Mouse (Mus musculus) thymus, postnatal 10 days (tissue): ENCODE measurements around the gene Rab3d.

Source experiments
- DNase-seq, 2 experiments: peaks; one replicate each; pipeline ENCODE4 v3.0.0; 2021; ENCODE audit warnings: low spot score in 2 of 2

The Rab3d gene

DNA sequence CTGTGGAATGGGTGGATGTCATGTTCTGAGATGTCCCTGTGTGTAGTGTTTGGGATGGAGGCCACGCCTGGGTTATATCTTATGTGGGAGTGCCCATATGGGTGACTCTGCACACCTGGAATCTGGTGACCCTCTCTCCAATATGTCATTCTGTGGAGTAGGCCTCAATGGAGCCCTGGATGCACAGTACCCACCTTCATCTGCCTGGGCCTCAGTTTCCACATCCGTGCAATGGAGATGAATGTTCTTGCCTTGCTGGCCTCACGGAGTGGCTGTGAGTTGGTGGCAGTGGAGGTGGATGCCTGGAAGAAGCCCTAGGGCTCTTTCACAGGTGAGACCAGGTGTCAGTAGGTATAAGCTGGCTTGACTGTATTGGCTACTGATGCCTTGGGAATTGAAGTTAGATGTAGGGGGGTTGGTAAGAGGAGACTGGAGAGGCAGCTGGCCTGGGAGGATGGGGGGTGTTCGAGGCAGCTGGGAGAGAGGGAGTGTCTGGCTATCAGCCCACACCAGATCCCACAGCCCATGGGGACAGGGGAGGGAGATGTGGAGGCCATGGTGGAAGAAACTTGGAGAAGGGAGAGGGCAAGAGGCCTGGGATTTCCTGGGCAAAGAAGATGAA is 20.4 kb upstream of the Rab3d start:
- DNase-seq: no peak

DNA sequence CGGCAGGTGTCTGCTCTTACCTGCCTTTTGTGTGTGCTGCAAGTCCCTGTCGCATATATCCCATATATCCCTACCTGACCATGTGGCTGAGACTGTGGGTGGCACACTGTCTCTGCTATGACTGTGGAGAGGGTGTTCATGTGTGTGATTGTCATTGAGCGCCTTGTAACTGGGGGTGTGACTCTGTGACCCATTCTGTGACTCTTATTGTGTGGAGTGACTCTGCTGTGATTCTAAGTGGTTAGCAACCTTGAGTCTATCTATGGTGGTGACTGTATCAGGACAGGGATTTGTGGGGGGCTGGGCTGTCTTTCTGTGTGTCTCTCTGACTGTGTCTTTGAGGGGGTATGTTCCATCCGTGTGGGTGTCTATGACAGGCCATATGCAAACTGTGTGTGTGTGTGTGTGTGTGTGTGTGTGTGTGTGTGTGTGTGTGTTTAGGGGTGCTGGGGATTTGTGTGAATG is 19.8 kb upstream of the Rab3d start:
- no peak for DNase-seq

DNA sequence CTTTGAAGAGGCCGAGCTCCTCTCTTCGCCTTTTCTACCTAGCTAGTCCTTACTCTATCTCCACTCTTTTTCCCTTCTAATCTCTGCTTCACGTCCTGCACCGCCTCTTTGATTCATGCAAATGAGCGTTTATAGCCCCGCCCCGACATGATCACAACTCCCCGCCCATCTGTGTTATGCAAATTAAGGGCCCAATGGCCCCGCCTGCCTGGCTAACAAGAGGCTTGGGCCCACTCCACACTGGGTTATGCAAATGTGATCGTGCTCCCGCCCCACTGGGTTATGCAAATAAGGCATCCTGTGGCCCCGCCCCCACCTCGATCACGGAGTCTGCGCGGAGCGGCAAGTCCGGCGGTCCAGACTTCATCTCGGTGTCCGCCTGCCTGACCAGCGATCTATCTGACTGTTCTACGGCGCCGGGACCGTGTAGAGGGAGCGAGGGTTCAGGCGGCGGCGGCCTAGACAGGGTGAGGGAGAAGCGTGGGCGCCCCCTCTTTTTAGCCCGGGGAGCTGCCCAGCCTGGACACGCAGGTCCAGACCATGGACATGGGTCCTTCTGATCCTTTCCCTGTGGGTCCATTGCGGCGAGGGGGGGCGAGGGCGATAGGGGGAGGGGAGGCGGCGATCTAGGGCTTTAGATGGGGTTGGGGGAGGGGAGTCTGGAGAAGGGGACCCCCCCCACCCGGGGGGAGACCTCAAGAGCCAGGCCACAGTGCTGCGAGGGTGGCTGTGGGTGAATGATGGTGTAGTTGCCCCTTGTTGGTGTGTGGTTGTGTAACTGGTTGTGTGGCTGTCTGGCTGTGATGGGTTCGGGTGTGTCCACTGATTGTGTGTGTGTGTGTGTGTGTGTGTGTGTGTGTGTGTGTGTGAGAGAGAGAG is 18.9 kb upstream of the Rab3d start, which contains the start of gene Plppr2:
Plppr2 (plus strand) TSS at position 342 of the 879 bp plus-strand sequence.
- peak; percentile 73 to 76 for DNase-seq

DNA sequence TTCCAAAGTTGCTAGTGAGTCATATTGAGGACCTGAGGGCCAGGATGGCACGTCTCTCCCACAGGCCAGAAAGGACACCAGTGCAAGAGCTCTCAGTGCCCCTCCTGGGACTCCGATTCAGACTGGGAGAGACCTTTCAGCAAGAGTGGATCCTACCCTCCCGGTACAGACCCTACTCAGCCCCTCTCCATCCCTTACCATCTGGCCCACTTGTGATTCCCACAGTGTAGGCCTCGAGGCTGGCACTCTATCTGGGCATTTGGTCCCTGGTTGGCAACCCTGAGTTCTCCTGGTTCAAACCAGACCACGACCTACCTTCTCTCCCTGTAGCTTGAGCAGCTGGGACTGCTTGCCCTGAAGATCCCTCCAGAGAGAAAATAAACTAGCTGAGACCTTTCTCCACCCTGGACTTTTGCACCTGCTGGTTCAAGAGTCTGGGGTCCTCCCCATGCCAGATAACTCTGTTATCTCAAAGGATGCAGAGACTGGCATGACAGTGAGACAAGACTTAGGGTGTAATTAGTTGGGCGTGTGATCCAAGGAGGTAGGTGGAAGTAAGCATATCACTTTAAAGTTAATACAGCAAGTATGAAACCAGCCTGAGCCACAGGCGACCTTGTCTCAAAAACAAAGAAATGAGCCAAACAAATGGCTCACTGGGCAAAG is 17.6 kb upstream of the Rab3d start:
- no peak for DNase-seq

DNA sequence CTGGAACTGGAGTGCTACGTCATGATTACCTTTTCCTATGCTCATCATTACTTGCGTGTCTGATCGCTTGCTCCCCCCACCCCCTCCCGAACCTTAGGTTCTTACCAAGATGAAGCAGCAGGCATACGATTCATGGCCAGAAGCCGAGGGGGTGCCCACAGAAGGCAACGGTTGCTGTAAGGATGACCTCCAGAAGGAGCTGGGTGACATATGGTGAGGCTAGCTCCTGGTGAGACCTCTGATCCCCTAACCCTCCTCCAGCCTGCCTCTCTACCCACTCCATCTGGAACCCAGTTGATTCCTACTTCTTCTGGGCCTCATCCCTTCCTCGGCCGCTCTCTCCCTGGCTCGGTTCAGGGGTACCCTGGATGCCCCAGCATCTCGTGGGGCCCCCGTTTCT is 16.0 kb upstream of the Rab3d start:
- no peak for DNase-seq

DNA sequence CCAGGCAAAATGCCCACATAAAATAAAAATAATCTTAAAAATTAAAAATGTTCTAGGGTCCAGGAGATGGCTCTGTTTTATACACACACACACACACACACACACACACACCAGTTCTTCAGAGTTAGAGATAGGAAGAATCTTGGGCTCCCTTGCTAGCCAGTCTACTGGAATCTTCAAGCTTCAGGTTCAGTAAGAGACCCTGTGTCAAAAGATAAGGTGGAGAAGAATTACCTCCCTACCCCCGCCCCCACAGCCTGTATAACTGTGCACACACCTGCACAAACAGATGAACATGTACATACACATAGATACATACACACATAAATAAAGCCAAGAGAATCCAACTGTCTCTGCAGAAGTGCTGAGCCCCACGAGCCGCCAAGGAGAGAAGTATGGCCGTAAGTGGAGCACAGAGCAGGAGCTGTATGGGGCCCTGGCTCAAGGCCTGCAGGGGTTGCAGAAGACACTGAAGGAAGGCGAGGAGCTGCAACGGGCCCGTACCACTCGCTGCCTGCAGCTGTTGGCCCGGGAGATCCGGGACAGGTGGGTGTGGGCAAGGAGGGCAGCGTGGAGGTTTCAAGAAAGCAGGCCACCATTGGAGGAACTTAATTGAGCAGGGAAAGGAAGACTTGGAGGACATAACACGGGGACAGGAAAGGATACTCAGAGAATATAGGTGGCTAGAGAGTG is 14.6 kb upstream of the Rab3d start:
- DNase-seq: no peak

DNA sequence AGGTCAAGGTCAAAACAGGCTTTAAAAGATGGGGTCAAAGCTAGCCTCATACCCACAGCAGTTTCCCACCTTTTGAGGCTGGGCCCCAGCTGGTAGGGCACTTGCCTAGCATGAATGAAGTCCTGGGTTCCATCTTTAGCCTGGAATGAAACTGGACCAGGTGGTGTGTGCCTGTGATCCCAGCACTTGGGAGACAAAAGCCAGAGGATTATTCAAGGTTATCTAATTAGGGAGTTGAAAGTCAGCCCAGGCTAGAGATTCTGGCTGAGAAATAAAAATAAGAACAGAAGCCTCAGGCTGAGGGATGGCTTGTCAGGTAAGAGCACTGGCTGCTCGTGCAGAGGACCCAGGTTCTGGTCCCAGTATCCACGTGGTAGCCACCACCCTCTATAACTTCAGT is 14.0 kb upstream of the Rab3d start:
- no peak for DNase-seq

- DNase-seq: no peak
Measured at GRCm38 (mm10) chr9:21929208-21929607, 11.2 kb upstream of the Rab3d start.

GRCm38 (mm10) chr9:21927208-21927753 is 9.3 kb upstream of the Rab3d start, which contains the start of the genes Ccdc159 and Tmem205:
Gene Ccdc159, plus strand, starts transcription at chr9:21927471.
Gene Tmem205, minus strand, starts transcription at chr9:21927556.
- DNase-seq: no peak

GRCm38 (mm10) chr9:21926784-21927183 is 8.8 kb upstream of the Rab3d start:
- DNase-seq: no peak

GRCm38 (mm10) chr9:21926155-21926554 is 8.2 kb upstream of the Rab3d start:
- DNase-seq: no peak

GRCm38 (mm10) chr9:21925506-21925905 is 7.5 kb upstream of the Rab3d start:
- DNase-seq: no peak

- no peak for DNase-seq
Measured at GRCm38 (mm10) chr9:21925034-21925433, 7.0 kb upstream of the Rab3d start.

DNA sequence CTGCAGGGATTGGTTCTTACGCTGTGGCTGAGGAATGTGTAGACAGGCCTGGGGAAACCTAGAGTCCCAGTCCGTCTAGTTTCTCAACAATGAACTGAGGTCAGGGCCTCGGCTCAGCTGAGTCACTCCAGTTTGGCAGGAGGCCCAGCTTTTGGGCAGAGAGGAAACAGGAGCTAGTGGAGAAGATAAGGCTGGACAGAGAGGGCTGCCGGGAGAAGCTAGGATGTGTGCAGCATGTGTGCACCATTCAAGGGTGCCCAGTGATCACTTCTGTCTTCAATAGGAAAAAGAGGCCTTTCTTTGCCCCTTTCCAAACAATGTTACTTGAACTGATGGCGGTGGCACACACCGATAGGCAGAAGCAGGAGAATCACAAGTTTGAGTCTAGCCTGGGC is 6.1 kb upstream of the Rab3d start:
- no peak for DNase-seq

DNA sequence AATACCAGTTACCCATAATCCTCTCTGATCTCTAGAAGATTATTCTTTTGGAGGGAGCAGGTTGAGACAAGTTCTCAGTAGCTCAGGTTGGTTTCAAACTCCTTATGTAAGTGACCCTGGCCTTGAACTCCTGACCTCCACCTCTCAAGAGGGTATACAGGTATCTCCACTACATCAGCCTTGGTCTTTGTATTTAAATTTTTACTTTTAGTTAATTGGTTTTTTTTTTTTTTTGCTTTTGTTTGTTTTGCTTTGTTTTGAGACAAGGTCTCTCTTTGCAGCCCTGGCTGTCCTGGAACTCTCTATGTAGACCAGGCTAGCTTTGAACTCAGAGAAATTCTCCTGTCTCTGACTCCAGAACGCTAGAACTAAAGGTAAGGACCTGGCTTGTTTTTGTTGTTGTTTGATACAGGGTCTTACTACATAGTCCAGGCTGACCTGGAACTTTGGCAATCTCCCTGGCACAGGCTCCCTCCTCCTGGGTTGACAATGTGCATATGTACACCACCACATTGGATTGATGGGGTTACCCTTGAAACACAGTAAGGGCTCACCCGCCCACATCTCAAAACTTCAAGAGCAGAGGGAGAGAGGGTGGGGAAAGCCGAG is 5.6 kb upstream of the Rab3d start:
- no peak for DNase-seq

GRCm38 (mm10) chr9:21923036-21923435 is 5.0 kb upstream of the Rab3d start:
- DNase-seq: no peak

DNA sequence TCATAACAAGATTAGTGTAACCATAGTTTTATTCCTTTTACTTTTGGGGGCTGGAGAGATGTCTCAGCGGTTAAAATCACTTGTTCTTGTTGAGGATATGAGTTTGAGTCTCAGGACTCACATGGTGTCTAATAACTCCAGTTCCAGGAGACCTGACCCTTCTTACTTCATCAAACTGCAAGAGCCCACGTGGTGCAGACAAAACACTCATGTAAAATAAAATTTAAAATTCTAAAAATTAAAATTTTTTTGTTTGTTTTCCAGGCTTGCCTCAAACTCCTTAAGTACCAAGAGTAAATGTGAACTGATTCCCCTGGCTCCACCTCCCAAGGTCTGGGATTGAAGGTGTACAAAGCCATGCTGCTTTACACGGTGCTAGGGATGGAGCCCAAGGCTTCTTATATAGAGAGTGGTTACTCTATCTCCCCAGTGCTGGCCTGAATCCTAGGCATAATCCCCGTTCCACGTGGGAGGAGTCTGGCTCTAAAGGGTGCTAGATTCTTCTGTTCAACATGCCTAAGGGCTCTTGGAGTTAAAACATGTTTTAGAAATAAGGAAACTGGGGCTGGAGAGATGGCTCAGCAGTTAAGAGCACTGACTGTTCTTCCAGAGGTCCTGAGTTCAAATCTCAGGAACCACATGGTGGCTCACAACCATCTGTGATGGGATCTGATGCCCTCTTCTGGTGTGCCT is 846 bp upstream of the Rab3d start:
- DNase-seq: no peak

DNA sequence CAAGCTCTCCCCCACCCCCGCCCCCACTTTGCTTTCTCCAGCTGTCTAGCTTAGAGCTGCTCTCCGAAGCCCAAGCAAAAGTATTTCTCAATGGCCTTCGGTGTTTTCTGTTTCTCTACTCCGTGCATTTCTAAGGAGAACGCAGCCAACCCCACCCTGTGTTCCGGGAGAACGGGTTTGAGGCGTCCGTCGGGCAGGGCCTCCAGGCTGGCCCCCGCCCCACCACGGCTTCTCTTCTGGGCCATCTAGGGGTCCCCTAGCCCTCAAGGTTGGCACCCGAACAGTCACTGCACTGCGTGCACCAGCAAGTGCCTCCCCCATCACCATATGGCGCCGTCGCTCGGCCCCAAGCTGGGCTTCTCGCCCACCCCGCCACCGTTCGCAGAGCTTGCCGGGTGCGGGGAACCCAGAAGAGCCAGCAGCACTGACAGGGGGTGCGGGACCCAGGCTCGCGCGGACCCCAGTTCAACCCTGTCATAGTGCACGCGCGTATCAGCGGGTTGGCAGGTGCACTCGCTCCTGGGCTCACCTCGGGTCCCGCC is 428 bp downstream of the Rab3d start:
- no peak for DNase-seq

- DNase-seq: no peak
Measured at GRCm38 (mm10) chr9:21916851-21917492, 1.0 kb downstream of the Rab3d start.
